ENCODE assay signal across 24 mouse cellular contexts in genomic region chr3:27384836-27385235, GRCm38 (mm10). TPM values are rescaled to one million over a fixed set of nuclear protein-coding genes. Genes with fewer than 3 reads are reported as not detected.
A peak's percentile ranks its signal among the peaks of the same experiment; 100 is the strongest.
DNase-seq lines count a peak whose midpoint lies in the region; ATAC-seq and TF ChIP-seq lines count a peak whose summit lies in the region.
"Had no signal": no experiment of that assay in that cellular context is flagged by ENCODE, and none has a peak within 500 bp of the region (broad histone marks: within the 10 kb centered on the region; RNA-seq: fewer than 3 reads in every experiment).

No protein-coding gene starts in this region.

- peak; percentile 43 for TF ChIP-seq CTCF in layer of hippocampus, adult 2 months (conservative IDR thresholded peaks at IDR 0.05)

- intact Hi-C loops in heart, postnatal 25 days (cut with DNase I), result no loop called here

- no peak for ATAC-seq in cerebellum, adult (ENCODE audit: insufficient number of reproducible peaks, low FRiP score, low TSS enrichment)
- ATAC-seq: forebrain, embryonic 13.5 days; inflammation-experienced regulatory T-cells, adult 6 months; midbrain, embryonic 13.5 days had no signal

- DNase-seq in cerebellum, postnatal 14 days, result peak; percentile 20 to 38
- peak; percentile 10 for DNase-seq in heart, postnatal 4 days
- no peak for DNase-seq in heart, postnatal 25 days (ENCODE audit: low spot score)
- DNase-seq in layer of hippocampus, adult 2 months (ENCODE audit: low spot score in 2 of 2), result no peak
- DNase-seq in layer of hippocampus, postnatal 25 days (ENCODE audit: extremely low spot score in 1 of 2, low spot score in 1 of 2), result no peak
- DNase-seq in ZHBTc4 (ENCODE audit: low read depth, low spot score), result peak; percentile 16
- no peak for DNase-seq in urinary bladder, postnatal 25 days (ENCODE audit: low spot score)
- DNase-seq: adrenal gland, adult 8-10 months; cerebellum, adult 18-20 months; gastrocnemius, postnatal 10 days; layer of hippocampus, adult 9-11 months; liver, embryonic 13.5 days; right cerebral cortex, postnatal 4 days had no signal

- no peak overlapping the region for H3K4me3 ChIP-seq in layer of hippocampus, adult 2 months
- H3K4me3 ChIP-seq: erythroblast, embryonic 14.5 days; forebrain, embryonic 13.5 days; heart, embryonic 13.5 days; hindbrain, embryonic 12.5 days; liver, embryonic 13.5 days; midbrain, embryonic 13.5 days; neural tube, embryonic 12.5 days had no signal

- no peak overlapping the region for H3K27ac ChIP-seq in layer of hippocampus, adult 2 months
- H3K27ac ChIP-seq: forebrain, embryonic 13.5 days; heart, embryonic 13.5 days; hindbrain, embryonic 12.5 days; liver, embryonic 13.5 days; midbrain, embryonic 13.5 days; neural tube, embryonic 12.5 days had no signal

RNA-seq across cellular contexts. Expression of gene Ghsr, which starts 13.7 kb away (rescaled TPM):
- total RNA-seq in heart, postnatal 4 days (2021), result not detected
- not detected for total RNA-seq in heart, postnatal 25 days (2021)
- total RNA-seq in layer of hippocampus, adult 2 months (2021), result 1 to 10 TPM in 1 of 2 experiments, under 1 TPM in 1; 0.93 to 1.8 TPM
- total RNA-seq in layer of hippocampus, postnatal 25 days (2021), result 1 to 10 TPM in 1 of 2 experiments, under 1 TPM in 1; 0.99 to 1.1 TPM
- total RNA-seq: CH12.LX; common myeloid progenitor, adult 5-6 weeks; gastrocnemius, postnatal 10 days; megakaryocyte, adult 5-6 weeks had no signal

Comparison
In these comparisons a context has a peak if more than half of its experiments do, and no peak if none do; other contexts are left out.
1. DNase-seq: peak in cerebellum, postnatal 14 days (2 of 2), heart, postnatal 4 days (single experiment) and ZHBTc4 (single experiment); none in heart, postnatal 25 days (single experiment), layer of hippocampus, adult 2 months (0 of 2), layer of hippocampus, postnatal 25 days (0 of 2) and urinary bladder, postnatal 25 days (single experiment).